Mouse (Mus musculus) megakaryocyte, embryonic 14.5 days (primary cell): ENCODE data around the gene Fn3krp. TPM values are rescaled to one million over a fixed set of nuclear protein-coding genes. Genes with fewer than 3 reads are reported as not detected.

Source experiments
- H3K27me3 ChIP-seq: replicated peaks from 2 replicates; pipeline ENCODE3; 2012; ENCODE audit warnings: inconsistent platforms
- H3K36me3 ChIP-seq: replicated peaks from 2 replicates; pipeline ENCODE3; 2012; ENCODE audit warnings: low read length, inconsistent platforms, mixed read lengths
- H3K4me1 ChIP-seq: 2 replicates; pipeline ENCODE4 v1.6.1; 2012; ENCODE audit warnings: inconsistent platforms
- H3K4me3 ChIP-seq: replicated peaks from 2 replicates; pipeline ENCODE3; 2012; ENCODE audit warnings: moderate library complexity, mild to moderate bottlenecking, inconsistent platforms
- H3K9me3 ChIP-seq: 2 replicates; pipeline ENCODE4 v1.6.1; 2012; ENCODE audit warnings: inconsistent platforms
- FLI1 ChIP-seq: IDR thresholded peaks from 2 replicates; pipeline ENCODE4 v1.6.1; 2012; ENCODE audit warnings: low read length, inconsistent platforms, mixed read lengths
- GATA1 ChIP-seq: IDR thresholded peaks from 3 replicates; pipeline ENCODE4 v1.6.1; 2012; ENCODE audit warnings: mixed read lengths, low read length, inconsistent platforms, borderline replicate concordance
- polyA plus RNA-seq: library from polyadenylated mRNA; stranded (reverse); fragments of >175 nt; gene quantifications from 2 replicates; pipeline ENCODE4 v1.2.3, GENCODE M21; 2012; ENCODE audit warnings: low replicate concordance; ENCODE audit not compliant: insufficient read depth

The Fn3krp gene
- polyA plus RNA-seq, 1 experiment: 0.48 TPM

DNA sequence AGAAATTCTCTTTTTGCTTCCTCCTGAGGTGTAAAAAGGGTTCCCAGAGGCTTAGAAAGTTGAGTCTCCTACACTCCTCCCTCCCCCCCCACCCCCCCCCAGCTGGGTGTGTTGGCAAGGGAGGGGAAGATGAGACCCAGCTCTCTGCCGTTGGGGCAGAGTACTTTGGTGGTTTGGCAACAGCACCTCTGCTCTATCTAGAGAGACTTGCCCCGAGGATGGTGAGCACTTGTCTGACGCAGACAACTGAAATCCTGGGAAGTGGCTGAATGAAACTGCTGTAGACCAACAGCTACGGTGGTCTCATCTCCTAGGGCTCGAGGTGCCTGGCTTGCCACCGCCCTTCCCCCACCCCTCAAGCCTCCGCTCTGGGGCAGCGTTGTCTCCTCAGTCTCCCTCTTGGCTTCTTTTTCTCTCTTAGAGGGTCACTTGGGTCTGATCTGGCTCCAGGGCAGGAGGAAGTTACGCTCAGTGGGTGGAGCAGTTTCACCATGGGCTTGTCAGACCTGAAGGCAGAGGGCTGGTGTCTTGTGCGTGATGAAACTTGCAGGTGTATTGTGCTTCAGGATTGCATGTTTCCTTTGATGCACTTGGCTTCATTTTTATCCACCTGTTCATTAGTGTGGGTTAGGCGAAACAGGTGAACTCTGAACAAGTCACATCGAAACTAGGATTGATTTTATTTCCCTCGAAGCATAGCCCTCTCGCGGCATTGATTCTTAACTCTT lies 58.4 kb downstream of the Fn3krp start:
- no peak for TF ChIP-seq FLI1
- no peak for TF ChIP-seq GATA1
- no peaks in the 10 kb centered on the region for H3K27me3 ChIP-seq
- no peaks in the 10 kb centered on the region for H3K9me3 ChIP-seq
- H3K4me1 ChIP-seq: peaks cover 49% of the 10 kb centered on the region
- H3K36me3 ChIP-seq: peaks cover 86% of the 10 kb centered on the region
- H3K4me3 ChIP-seq: no peak overlapping the region

Other genes with a start within 250 kb of the Fn3krp start
- 3.7 and 4.2 TPM in 2 replicates for gene Hexdc, start 217.0 kb upstream of the Fn3krp start, polyA plus RNA-seq
- gene Ogfod3, start 216.7 kb upstream of the Fn3krp start, polyA plus RNA-seq: 4.5 and 7.6 TPM in 2 replicates
- 1.1 and 9.5 TPM in 2 replicates for gene Cybc1, start 192.1 kb upstream of the Fn3krp start, polyA plus RNA-seq
- gene Narf, start 184.1 kb upstream of the Fn3krp start, polyA plus RNA-seq: 10.2 and 13.3 TPM in 2 replicates
- gene Foxk2, start 161.4 kb upstream of the Fn3krp start, polyA plus RNA-seq: 24.9 and 43.6 TPM in 2 replicates
- gene Wdr45b, start 67.0 kb upstream of the Fn3krp start, polyA plus RNA-seq: 5.5 and 5.6 TPM in 2 replicates
- 0.30 and 1.5 TPM in 2 replicates for gene Rab40b, start 33.1 kb upstream of the Fn3krp start, polyA plus RNA-seq
- not detected in 2 replicates for gene Fn3k, start 13.5 kb downstream of the Fn3krp start, polyA plus RNA-seq
- 3.3 and 5.3 TPM in 2 replicates for gene Tbcd, start 30.5 kb downstream of the Fn3krp start, polyA plus RNA-seq
- 0.09 TPM in 1 of 2 replicates, not detected in the other for gene Zfp750, start 97.9 kb downstream of the Fn3krp start, polyA plus RNA-seq